Mouse (Mus musculus): ENCODE measurements around the gene Eif4b. TPM values are rescaled to one million over a fixed set of nuclear protein-coding genes. Genes with fewer than 3 reads are reported as not detected.
"Not testable (repeated sequence)": the region's sequence is repeated elsewhere in the genome, so short reads cannot be mapped to it uniquely, and the experiment has no call there.

The Eif4b gene
- polyA plus RNA-seq, 1 experiment from 2014 or later, result 47.8 TPM

- no peak overlapping the region for H3K9ac ChIP-seq (ENCODE audit: low read depth, low read length)
Observed at GRCm38 (mm10) chr15:102072963-102073558, 512 bp upstream of the Eif4b start.

GRCm38 (mm10) chr15:102074070-102074731 lies 628 bp downstream of the Eif4b start:
- Histone ChIP-seq H3K27me3 (replicated peaks; ENCODE audit: control insufficient read depth, insufficient read depth, low read length) (no peaks in the 10 kb centered on the region), H3K4me1 (replicated peaks; ENCODE audit: control insufficient read depth, insufficient read depth, low read length) (no peaks in the 10 kb centered on the region), H3K9ac (ENCODE audit: low read depth, low read length) (peak overlapping the region; percentile 78), H3K4me3 (ENCODE audit: low read depth, low read length) (peak overlapping the region; percentile 79), H3K9me3 (ENCODE audit: control insufficient read depth) (no peaks in the 10 kb centered on the region), H3K27ac (ENCODE audit: low read depth, low read length) (peak overlapping the region; percentile 95), H3K4me2 (replicated peaks; ENCODE audit: low read depth) (peak overlapping the region; percentile 75), H3K36me3 (ENCODE audit: control insufficient read depth, insufficient read depth) (no peaks in the 10 kb centered on the region)
- WGBS, result under 1% methylated on average over 57 of the region's 57 CpGs
- no peak for TF ChIP-seq CTCF (IDR thresholded peaks at IDR 0.05; ENCODE audit: low read depth)
- peak; percentile 55 for ATAC-seq

More at GRCm38 (mm10) chr15:102072963-102073558, 512 bp upstream of the Eif4b start:
- Histone ChIP-seq H3K9me3 (ENCODE audit: control insufficient read depth) (no peaks in the 10 kb centered on the region), H3K4me1 (replicated peaks; ENCODE audit: control insufficient read depth, insufficient read depth, low read length) (no peaks in the 10 kb centered on the region), H3K4me2 (replicated peaks; ENCODE audit: low read depth) (peak overlapping the region; percentile 55), H3K27ac (ENCODE audit: low read depth, low read length) (peak overlapping the region; percentile 61; the same call in 1 of the 2 replicates), H3K36me3 (ENCODE audit: control insufficient read depth, insufficient read depth) (no peaks in the 10 kb centered on the region), H3K4me3 (ENCODE audit: low read depth, low read length) (peak overlapping the region; percentile 79; the same call in 1 of the 2 replicates), H3K27me3 (replicated peaks; ENCODE audit: control insufficient read depth, insufficient read depth, low read length) (no peaks in the 10 kb centered on the region)
- TF ChIP-seq CTCF (IDR thresholded peaks at IDR 0.05; ENCODE audit: low read depth), result no peak
- peak; percentile 1; the same call in 1 of the 2 replicates for ATAC-seq
- 9% methylated on average over 6 of the region's 6 CpGs for WGBS

- TF ChIP-seq CTCF (IDR thresholded peaks at IDR 0.05; ENCODE audit: low read depth), result no peak
- no peaks in the 10 kb centered on the region for H3K36me3 ChIP-seq (ENCODE audit: control insufficient read depth, insufficient read depth)
- 0 out of 2 replicates have a peak overlapping the region, but pooled peaks have one; percentile 11 for H3K27ac ChIP-seq (ENCODE audit: low read depth, low read length)
- H3K9me3 ChIP-seq (ENCODE audit: control insufficient read depth), result no peaks in the 10 kb centered on the region
- H3K4me3 ChIP-seq (ENCODE audit: low read depth, low read length), result peak overlapping the region; percentile 79
- H3K4me2 ChIP-seq (replicated peaks; ENCODE audit: low read depth), result peak overlapping the region; percentile 75
- no peaks in the 10 kb centered on the region for H3K4me1 ChIP-seq (replicated peaks; ENCODE audit: control insufficient read depth, insufficient read depth, low read length)
- H3K27me3 ChIP-seq (replicated peaks; ENCODE audit: control insufficient read depth, insufficient read depth, low read length), result no peaks in the 10 kb centered on the region
- no peak for ATAC-seq
- WGBS, result 7% methylated on average over 11 of the region's 11 CpGs
- H3K9ac ChIP-seq (ENCODE audit: low read depth, low read length), result peak overlapping the region; percentile 78; the same call in 1 of the 2 replicates
Observed at GRCm38 (mm10) chr15:102074876-102075585, 1.5 kb downstream of the Eif4b start.

GRCm38 (mm10) chr15:102077111-102077677 lies 3.6 kb downstream of the Eif4b start:
- Histone ChIP-seq H3K27ac (ENCODE audit: low read depth, low read length) (no peak overlapping the region), H3K4me2 (replicated peaks; ENCODE audit: low read depth) (no peak overlapping the region), H3K27me3 (replicated peaks; ENCODE audit: control insufficient read depth, insufficient read depth, low read length) (no peaks in the 10 kb centered on the region), H3K9ac (ENCODE audit: low read depth, low read length) (no peak overlapping the region), H3K4me1 (replicated peaks; ENCODE audit: control insufficient read depth, insufficient read depth, low read length) (no peaks in the 10 kb centered on the region), H3K4me3 (ENCODE audit: low read depth, low read length) (no peak overlapping the region), H3K9me3 (ENCODE audit: control insufficient read depth) (no peaks in the 10 kb centered on the region), H3K36me3 (ENCODE audit: control insufficient read depth, insufficient read depth) (no peaks in the 10 kb centered on the region)
- 72% methylated on average over 2 of the region's 2 CpGs for WGBS
- no peak for ATAC-seq
- TF ChIP-seq CTCF (IDR thresholded peaks at IDR 0.05; ENCODE audit: low read depth), result no peak

- Histone ChIP-seq H3K9me3 (ENCODE audit: control insufficient read depth) (no peaks in the 10 kb centered on the region), H3K36me3 (ENCODE audit: control insufficient read depth, insufficient read depth) (peaks cover 13% of the 10 kb centered on the region), H3K27ac (ENCODE audit: low read depth, low read length) (no peak overlapping the region), H3K4me3 (ENCODE audit: low read depth, low read length) (no peak overlapping the region), H3K4me1 (replicated peaks; ENCODE audit: control insufficient read depth, insufficient read depth, low read length) (no peaks in the 10 kb centered on the region), H3K27me3 (replicated peaks; ENCODE audit: control insufficient read depth, insufficient read depth, low read length) (no peaks in the 10 kb centered on the region), H3K9ac (ENCODE audit: low read depth, low read length) (no peak overlapping the region), H3K4me2 (replicated peaks; ENCODE audit: low read depth) (no peak overlapping the region)
- ATAC-seq, result no peak
- 49% methylated on average over 4 of the region's 4 CpGs for WGBS
- TF ChIP-seq CTCF (IDR thresholded peaks at IDR 0.05; ENCODE audit: low read depth), result no peak
Observed at GRCm38 (mm10) chr15:102079221-102079620, 5.6 kb downstream of the Eif4b start.

- not testable (repeated sequence) for H3K9me3 ChIP-seq (ENCODE audit: control insufficient read depth); ATAC-seq; H3K4me1 ChIP-seq (replicated peaks; ENCODE audit: control insufficient read depth, insufficient read depth, low read length); H3K4me3 ChIP-seq (ENCODE audit: low read depth, low read length); H3K9ac ChIP-seq (ENCODE audit: low read depth, low read length); H3K27ac ChIP-seq (ENCODE audit: low read depth, low read length); H3K4me2 ChIP-seq (replicated peaks; ENCODE audit: low read depth); H3K27me3 ChIP-seq (replicated peaks; ENCODE audit: control insufficient read depth, insufficient read depth, low read length)
- H3K36me3 ChIP-seq (ENCODE audit: control insufficient read depth, insufficient read depth), result peaks cover 20% of the 10 kb centered on the region
- 66% methylated on average over 8 of the region's 8 CpGs for WGBS
Observed at GRCm38 (mm10) chr15:102079924-102080323, 6.4 kb downstream of the Eif4b start.
